Mouse (Mus musculus) stomach, embryonic 15.5 days (tissue): ENCODE results near the gene Stradb. TPM values are rescaled to one million over a fixed set of nuclear protein-coding genes. Genes with fewer than 3 reads are reported as not detected.

Experiments used
- ATAC-seq: fragments of 200-750 bp; cut with Nextera tagmentation; 2 replicates; pipeline ENCODE4 v1.8.0; 2017; ENCODE audit warnings: low read depth, moderate number of reproducible peaks, moderate TSS enrichment; ENCODE audit not compliant: insufficient read depth, low FRiP score
- H3K27ac ChIP-seq: fragments of 300-500 bp; sonication (generic); 2 replicates; pipeline ENCODE4 v1.5.1; 2015; ENCODE audit warnings: mild to moderate bottlenecking, inconsistent platforms
- H3K27me3 ChIP-seq: fragments of 300-500 bp; sonication (generic); replicated peaks from 2 replicates; pipeline ENCODE4 v1.6.1; 2015; ENCODE audit warnings: inconsistent platforms
- H3K36me3 ChIP-seq: fragments of 300-500 bp; sonication (generic); 2 replicates; pipeline ENCODE4 v1.6.1; 2015; ENCODE audit warnings: inconsistent platforms
- H3K4me1 ChIP-seq: fragments of 300-500 bp; sonication (generic); 2 replicates; pipeline ENCODE4 v1.6.1; 2015; ENCODE audit warnings: inconsistent platforms
- H3K4me2 ChIP-seq: fragments of 300-500 bp; sonication (generic); 2 replicates; pipeline ENCODE4 v1.6.1; 2015; ENCODE audit warnings: mild to moderate bottlenecking, inconsistent platforms
- H3K4me3 ChIP-seq: fragments of 300-500 bp; sonication (generic); replicated peaks from 2 replicates; pipeline ENCODE4 v1.5.1; 2015; ENCODE audit warnings: inconsistent platforms
- H3K9ac ChIP-seq: fragments of 300-500 bp; sonication (generic); 2 replicates; pipeline ENCODE4 v1.6.1; 2015; ENCODE audit warnings: inconsistent platforms
- H3K9me3 ChIP-seq: fragments of 300-500 bp; sonication (generic); 2 replicates; pipeline ENCODE4 v1.6.1; 2016; ENCODE audit warnings: inconsistent platforms
- WGBS: fragments of 180-500 bp; shearing (Covaris S2); methylation state at CpG from one replicate; pipeline ENCODE4 v1.1.7; 2015; 5-methylcytosine and 5-hydroxymethylcytosine counted together
- polyA plus RNA-seq: library from polyadenylated mRNA; unstranded; fragments of >200 nt; fragmentation: Nextera tagmentation; extraction: Ambion mirVana; gene quantifications from 2 replicates; pipeline ENCODE4 v1.2.1, GENCODE M21; 2015

Gene Stradb
- polyA plus RNA-seq, 1 experiment from 2014 or later = 24.6 TPM

- Histone ChIP-seq H3K4me1 (no peaks in the 10 kb centered on the region), H3K9me3 (no peaks in the 10 kb centered on the region), H3K4me2 (no peak overlapping the region), H3K27ac (no peak overlapping the region), H3K27me3 (no peaks in the 10 kb centered on the region), H3K4me3 (no peak overlapping the region), H3K36me3 (no peaks in the 10 kb centered on the region), H3K9ac (no peak overlapping the region)
- 0 out of 2 replicates have a peak, but pooled peaks have one; percentile 23 for ATAC-seq
Observed at GRCm38 (mm10) chr1:58962865-58963264, 10.5 kb upstream of the Stradb start.

- Histone ChIP-seq H3K27ac (no peak overlapping the region), H3K36me3 (no peaks in the 10 kb centered on the region), H3K9ac (no peak overlapping the region), H3K4me2 (no peak overlapping the region), H3K9me3 (no peaks in the 10 kb centered on the region), H3K4me1 (0 out of 2 replicates have a peak, but pooled peaks cover 8% of the 10 kb centered on the region), H3K27me3 (no peaks in the 10 kb centered on the region), H3K4me3 (no peak overlapping the region)
- 31% methylated on average over 4 of the region's 4 CpGs for WGBS
- ATAC-seq = no peak
Observed at GRCm38 (mm10) chr1:58967534-58967933, 5.8 kb upstream of the Stradb start.

GRCm38 (mm10) chr1:58970054-58970453, 3.3 kb upstream of the Stradb start:
- 50% methylated on average over 5 of the region's 5 CpGs for WGBS
- ATAC-seq = no peak
- Histone ChIP-seq H3K9me3 (no peaks in the 10 kb centered on the region), H3K36me3 (no peaks in the 10 kb centered on the region), H3K9ac (no peak overlapping the region), H3K4me1 (0 out of 2 replicates have a peak, but pooled peaks cover 8% of the 10 kb centered on the region), H3K27me3 (no peaks in the 10 kb centered on the region), H3K4me3 (no peak overlapping the region), H3K4me2 (no peak overlapping the region), H3K27ac (0 out of 2 replicates have a peak overlapping the region, but pooled peaks have one; percentile 1)

GRCm38 (mm10) chr1:58971097-58971496, 2.2 kb upstream of the Stradb start:
- Histone ChIP-seq H3K4me1 (0 out of 2 replicates have a peak, but pooled peaks cover 8% of the 10 kb centered on the region), H3K27ac (no peak overlapping the region), H3K36me3 (no peaks in the 10 kb centered on the region), H3K27me3 (no peaks in the 10 kb centered on the region), H3K9ac (no peak overlapping the region), H3K9me3 (no peaks in the 10 kb centered on the region), H3K4me2 (no peak overlapping the region), H3K4me3 (no peak overlapping the region)
- no peak for ATAC-seq
- WGBS = 83% methylated on average over 6 of the region's 6 CpGs

- WGBS = under 1% methylated on average over 28 of the region's 28 CpGs
- Histone ChIP-seq H3K4me3 (peak overlapping the region; percentile 79), H3K27ac (peak overlapping the region; percentile 56), H3K4me1 (0 out of 2 replicates have a peak, but pooled peaks cover 8% of the 10 kb centered on the region), H3K27me3 (no peaks in the 10 kb centered on the region), H3K9ac (peak overlapping the region; percentile 62), H3K4me2 (peak overlapping the region; percentile 54), H3K9me3 (no peaks in the 10 kb centered on the region), H3K36me3 (no peaks in the 10 kb centered on the region)
- no peak for ATAC-seq
Observed at GRCm38 (mm10) chr1:58972851-58973365, 414 bp upstream of the Stradb start.

- Histone ChIP-seq H3K4me2 (no peak overlapping the region), H3K27me3 (no peaks in the 10 kb centered on the region), H3K9ac (no peak overlapping the region), H3K27ac (no peak overlapping the region), H3K9me3 (no peaks in the 10 kb centered on the region), H3K4me3 (no peak overlapping the region), H3K36me3 (0 out of 2 replicates have a peak, but pooled peaks cover 34% of the 10 kb centered on the region), H3K4me1 (no peaks in the 10 kb centered on the region)
- WGBS = 82% methylated on average over 3 of the region's 3 CpGs
- ATAC-seq = no peak
Observed at GRCm38 (mm10) chr1:58982276-58982675, 9.0 kb downstream of the Stradb start.

- Histone ChIP-seq H3K4me2 (no peak overlapping the region), H3K9me3 (no peaks in the 10 kb centered on the region), H3K27ac (no peak overlapping the region), H3K4me1 (no peaks in the 10 kb centered on the region), H3K9ac (no peak overlapping the region), H3K36me3 (0 out of 2 replicates have a peak, but pooled peaks cover 34% of the 10 kb centered on the region), H3K4me3 (no peak overlapping the region), H3K27me3 (no peaks in the 10 kb centered on the region)
- 87% methylated on average over 5 of the region's 5 CpGs for WGBS
- no peak for ATAC-seq
Observed at GRCm38 (mm10) chr1:58984586-58984985, 11.3 kb downstream of the Stradb start.

- Histone ChIP-seq H3K27me3 (no peaks in the 10 kb centered on the region), H3K9ac (no peak overlapping the region), H3K9me3 (no peaks in the 10 kb centered on the region), H3K36me3 (no peaks in the 10 kb centered on the region), H3K4me1 (no peaks in the 10 kb centered on the region), H3K27ac (no peak overlapping the region), H3K4me3 (no peak overlapping the region), H3K4me2 (no peak overlapping the region)
- WGBS = 78% methylated on average over 7 of the region's 7 CpGs
- 0 out of 2 replicates have a peak, but pooled peaks have one; percentile 53 for ATAC-seq
Observed at GRCm38 (mm10) chr1:58993144-58993543, 19.8 kb downstream of the Stradb start.

GRCm38 (mm10) chr1:58993723-58994122, 20.4 kb downstream of the Stradb start:
- WGBS = 14% methylated on average over 1 of the region's 1 CpGs
- no peaks in the 10 kb centered on the region for H3K9me3 ChIP-seq
- ATAC-seq = no peak
- H3K36me3 ChIP-seq = no peaks in the 10 kb centered on the region
- no peak overlapping the region for H3K4me3 ChIP-seq
- H3K27ac ChIP-seq = no peak overlapping the region
- no peak overlapping the region for H3K4me2 ChIP-seq
- no peaks in the 10 kb centered on the region for H3K27me3 ChIP-seq
- H3K4me1 ChIP-seq = no peaks in the 10 kb centered on the region
- H3K9ac ChIP-seq = no peak overlapping the region

- no peak for ATAC-seq
- WGBS = 84% methylated on average over 5 of the region's 5 CpGs
Observed at GRCm38 (mm10) chr1:58995313-58995712, 22.0 kb downstream of the Stradb start.

GRCm38 (mm10) chr1:59009250-59009649, 35.9 kb downstream of the Stradb start:
- no peak overlapping the region for H3K4me2 ChIP-seq
- no peak overlapping the region for H3K9ac ChIP-seq
- H3K36me3 ChIP-seq = no peaks in the 10 kb centered on the region
- no peak overlapping the region for H3K4me3 ChIP-seq
- WGBS = 24% methylated on average over 4 of the region's 4 CpGs
- no peaks in the 10 kb centered on the region for H3K9me3 ChIP-seq
- no peaks in the 10 kb centered on the region for H3K27me3 ChIP-seq
- H3K27ac ChIP-seq = no peak overlapping the region
- no peak for ATAC-seq
- no peaks in the 10 kb centered on the region for H3K4me1 ChIP-seq

More at GRCm38 (mm10) chr1:58995313-58995712, 22.0 kb downstream of the Stradb start:
- H3K27ac ChIP-seq = no peak overlapping the region
- H3K4me3 ChIP-seq = no peak overlapping the region
- no peaks in the 10 kb centered on the region for H3K36me3 ChIP-seq
- no peaks in the 10 kb centered on the region for H3K9me3 ChIP-seq
- H3K4me2 ChIP-seq = no peak overlapping the region
- no peaks in the 10 kb centered on the region for H3K4me1 ChIP-seq
- no peaks in the 10 kb centered on the region for H3K27me3 ChIP-seq
- no peak overlapping the region for H3K9ac ChIP-seq

- ATAC-seq = no peak
- Histone ChIP-seq H3K9me3 (no peaks in the 10 kb centered on the region), H3K4me1 (no peaks in the 10 kb centered on the region), H3K4me3 (no peak overlapping the region), H3K4me2 (no peak overlapping the region), H3K36me3 (no peaks in the 10 kb centered on the region), H3K27me3 (no peaks in the 10 kb centered on the region), H3K27ac (no peak overlapping the region), H3K9ac (no peak overlapping the region)
- 71% methylated on average over 3 of the region's 3 CpGs for WGBS
Observed at GRCm38 (mm10) chr1:59021556-59021955, 48.2 kb downstream of the Stradb start.

- H3K9me3 ChIP-seq = no peaks in the 10 kb centered on the region
- no peak overlapping the region for H3K4me3 ChIP-seq
- H3K27me3 ChIP-seq = no peaks in the 10 kb centered on the region
- H3K4me1 ChIP-seq = no peaks in the 10 kb centered on the region
- no peaks in the 10 kb centered on the region for H3K36me3 ChIP-seq
- WGBS = 80% methylated on average over 5 of the region's 5 CpGs
- ATAC-seq = no peak
- no peak overlapping the region for H3K9ac ChIP-seq
- no peak overlapping the region for H3K27ac ChIP-seq
- H3K4me2 ChIP-seq = no peak overlapping the region
Observed at GRCm38 (mm10) chr1:59037723-59038122, 64.4 kb downstream of the Stradb start.
